Comparison of ENCODE assay signal across 12 mouse cellular contexts in the genomic region with DNA sequence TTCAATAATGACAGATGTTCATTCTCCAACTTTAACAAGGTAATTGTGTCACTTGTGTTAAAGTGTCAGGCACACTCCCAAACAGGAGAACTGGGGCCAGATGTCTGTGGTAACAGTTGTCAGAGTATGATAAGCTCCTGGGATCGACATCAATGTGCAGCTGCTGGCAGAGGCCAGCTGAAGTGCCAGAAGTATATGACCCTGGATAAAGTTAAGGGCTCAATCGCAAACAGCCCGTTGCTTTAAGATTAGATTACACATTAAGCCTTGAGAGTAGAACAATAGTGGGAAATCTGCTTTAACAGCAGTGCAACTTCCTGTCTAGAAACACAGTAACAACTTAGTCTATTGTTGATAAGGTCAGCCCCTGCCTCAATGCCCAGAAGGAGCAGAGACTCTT. TPM values are rescaled to one million over a fixed set of nuclear protein-coding genes. Genes with fewer than 3 reads are reported as not detected.
DNase-seq lines count a peak whose midpoint lies in the region; ATAC-seq and TF ChIP-seq lines count a peak whose summit lies in the region.
"Had no signal": no experiment of that assay in that cellular context is flagged by ENCODE, and none has a peak within 500 bp of the region (broad histone marks: within the 10 kb centered on the region; RNA-seq: fewer than 3 reads in every experiment).

No protein-coding gene starts in this region.

- no peak overlapping the region for H3K27ac ChIP-seq in heart, embryonic 14.5 days (replicated peaks in 1 of 2; ENCODE audit: control insufficient read depth in 1 of 2, insufficient read depth in 1 of 2, low read depth in 2 of 2, low read length in 2 of 2)
- H3K27ac ChIP-seq in heart, adult 2 months, result no peak overlapping the region
- peak overlapping the region; percentile 15; the same call in 1 of the 2 replicates for H3K27ac ChIP-seq in MEL (ENCODE audit: control insufficient read depth, low read depth, low read length)
- H3K27ac ChIP-seq in liver, embryonic 16.5 days (ENCODE audit: low read length), result peak overlapping the region; percentile 91
- H3K27ac ChIP-seq: embryonic facial prominence, embryonic 15.5 days had no signal

- WGBS in heart, embryonic 14.5 days, result 2% methylated on average over 3 of the region's 3 CpGs
- WGBS in heart, adult 2 months, result 0% methylated on average over 3 of the region's 3 CpGs
- WGBS in liver, embryonic 16.5 days (ENCODE audit: insufficient replicate concordance), result 5% methylated on average over 3 of the region's 3 CpGs

- TF ChIP-seq EP300 in heart, adult 2 months (IDR thresholded peaks at IDR 0.05; ENCODE audit: insufficient read depth, low read depth, low read length), result no peak
- TF ChIP-seq EP300 in MEL (IDR thresholded peaks at IDR 0.05; ENCODE audit: low read depth in 1 of 2, low read length in 2 of 2), result peak; percentile 90 to 98

- no peak for TF ChIP-seq CTCF in heart, adult 2 months (IDR thresholded peaks at IDR 0.05)
- TF ChIP-seq CTCF in MEL (IDR thresholded peaks at IDR 0.05 in 2 of 3, conservative IDR thresholded peaks at IDR 0.05 in 1 of 3; ENCODE audit: control insufficient read depth in 1 of 3, insufficient read depth in 1 of 3, low read depth in 2 of 3, low read length in 3 of 3, poor library complexity in 1 of 3, severe bottlenecking in 1 of 3), result no peak

- H3K9me3 ChIP-seq in heart, embryonic 14.5 days (ENCODE audit: control insufficient read depth, low read length), result no peaks in the 10 kb centered on the region
- no peaks in the 10 kb centered on the region for H3K9me3 ChIP-seq in MEL (replicated peaks; ENCODE audit: insufficient read depth, low read length)
- H3K9me3 ChIP-seq in liver, embryonic 16.5 days (replicated peaks; ENCODE audit: control insufficient read depth, low read length), result no peaks in the 10 kb centered on the region
- H3K9me3 ChIP-seq: embryonic facial prominence, embryonic 15.5 days had no signal

- peak; percentile 73 for ATAC-seq in heart, embryonic 14.5 days (ENCODE audit: insufficient number of reproducible peaks, insufficient read depth, low FRiP score, low read depth)
- peak; percentile 93 for ATAC-seq in erythroid progenitor cell, adult 5-6 weeks (replicated peaks; ENCODE audit: low FRiP score, poor library complexity, severe bottlenecking)
- ATAC-seq in liver, embryonic 16.5 days (ENCODE audit: low read depth), result peak; percentile 96

- H3K36me3 ChIP-seq in heart, embryonic 14.5 days (ENCODE audit: control insufficient read depth, insufficient read depth, low read length), result no peaks in the 10 kb centered on the region
- no peaks in the 10 kb centered on the region for H3K36me3 ChIP-seq in heart, adult 2 months (ENCODE audit: control insufficient read depth, insufficient read depth, low read length)
- H3K36me3 ChIP-seq in MEL (ENCODE audit: control insufficient read depth in 1 of 2, insufficient read depth in 2 of 2, low read length in 2 of 2), result peaks cover 0 to 24% of the 10 kb centered on the region in 2 experiments; a peak in 2 of 4 replicates
- H3K36me3 ChIP-seq in liver, embryonic 16.5 days (ENCODE audit: control insufficient read depth, insufficient read depth), result no peaks in the 10 kb centered on the region
- H3K36me3 ChIP-seq: embryonic facial prominence, embryonic 15.5 days had no signal

- TF ChIP-seq RAD21 in MEL (IDR thresholded peaks at IDR 0.05; ENCODE audit: low read depth, low read length), result no peak

- H3K4me3 ChIP-seq in heart, embryonic 14.5 days (ENCODE audit: control insufficient read depth in 1 of 2, insufficient read depth in 1 of 2, low read depth in 1 of 2, low read length in 2 of 2), result no peak overlapping the region
- H3K4me3 ChIP-seq in heart, adult 2 months, result no peak overlapping the region
- H3K4me3 ChIP-seq in MEL (ENCODE audit: control insufficient read depth in 1 of 2, insufficient read depth in 1 of 2, low read depth in 2 of 2, low read length in 2 of 2), result no peak overlapping the region
- H3K4me3 ChIP-seq in liver, embryonic 16.5 days (ENCODE audit: low read depth, low read length), result no peak overlapping the region
- H3K4me3 ChIP-seq: embryonic facial prominence, embryonic 15.5 days had no signal

- no peaks in the 10 kb centered on the region for H3K4me1 ChIP-seq in heart, embryonic 14.5 days (ENCODE audit: control insufficient read depth in 2 of 2, insufficient read depth in 2 of 2, low read length in 2 of 2)
- H3K4me1 ChIP-seq in heart, adult 2 months (ENCODE audit: control insufficient read depth, insufficient read depth, low read length), result peaks cover 1% of the 10 kb centered on the region; the same call in 1 of the 2 replicates
- peaks cover 3 to 13% of the 10 kb centered on the region in 2 experiments for H3K4me1 ChIP-seq in MEL (ENCODE audit: control insufficient read depth in 1 of 2, insufficient read depth in 2 of 2, low read length in 2 of 2)
- peaks cover 50% of the 10 kb centered on the region for H3K4me1 ChIP-seq in liver, embryonic 16.5 days (ENCODE audit: control insufficient read depth, low read depth, low read length)
- H3K4me1 ChIP-seq: embryonic facial prominence, embryonic 15.5 days had no signal

- no peak overlapping the region for H3K4me2 ChIP-seq in heart, embryonic 14.5 days (ENCODE audit: low read length)
- peak overlapping the region; percentile 57 for H3K4me2 ChIP-seq in liver, embryonic 16.5 days (ENCODE audit: low read depth, low read length)
- H3K4me2 ChIP-seq: embryonic facial prominence, embryonic 15.5 days had no signal

- H3K79me2 ChIP-seq in heart, adult 2 months (replicated peaks; ENCODE audit: control insufficient read depth, insufficient read depth, low read length), result no peaks in the 10 kb centered on the region
- no peaks in the 10 kb centered on the region for H3K79me2 ChIP-seq in MEL (ENCODE audit: control insufficient read depth, insufficient read depth, low read length, poor library complexity)

- H3K9ac ChIP-seq in heart, embryonic 14.5 days (ENCODE audit: low read length), result no peak overlapping the region
- no peak overlapping the region for H3K9ac ChIP-seq in heart, adult 2 months (ENCODE audit: low read depth, low read length)
- H3K9ac ChIP-seq in MEL (ENCODE audit: control insufficient read depth, low read depth, low read length, poor library complexity, severe bottlenecking), result no peak overlapping the region
- peak overlapping the region; percentile 46; the same call in 1 of the 2 replicates for H3K9ac ChIP-seq in liver, embryonic 16.5 days (ENCODE audit: low read depth, low read length)
- H3K9ac ChIP-seq: embryonic facial prominence, embryonic 15.5 days had no signal

- TF ChIP-seq POLR2A in heart, adult 2 months (IDR thresholded peaks at IDR 0.05; ENCODE audit: insufficient read depth, low read depth, low read length), result no peak
- TF ChIP-seq POLR2A in MEL (IDR thresholded peaks at IDR 0.05; ENCODE audit: control insufficient read depth in 1 of 2, insufficient read depth in 1 of 2, low read depth in 1 of 2, low read length in 2 of 2, poor library complexity in 1 of 2), result no peak

- intact Hi-C loops in heart, adult 2 months (cut with DNase I), result no loop called here

- no peaks in the 10 kb centered on the region for H3K27me3 ChIP-seq in heart, embryonic 14.5 days (ENCODE audit: control insufficient read depth, insufficient read depth, low read length)
- H3K27me3 ChIP-seq in heart, adult 2 months (ENCODE audit: control insufficient read depth, insufficient read depth, low read length), result no peaks in the 10 kb centered on the region
- no peaks in the 10 kb centered on the region; a peak in 1 of 4 replicates for H3K27me3 ChIP-seq in MEL (ENCODE audit: control insufficient read depth in 1 of 2, insufficient read depth in 2 of 2, low read length in 2 of 2)
- no peaks in the 10 kb centered on the region for H3K27me3 ChIP-seq in liver, embryonic 16.5 days (ENCODE audit: control insufficient read depth, insufficient read depth, low read depth, low read length)
- H3K27me3 ChIP-seq: embryonic facial prominence, embryonic 15.5 days had no signal

- DNase-seq in heart, adult 2 months, result no peak
- DNase-seq in MEL (ENCODE audit: low read depth, low spot score), result peak; percentile 85
- no peak for DNase-seq in gastrocnemius, adult 8-10 months (ENCODE audit: low spot score in 2 of 2)
- DNase-seq in urinary bladder, postnatal 4 days (ENCODE audit: low spot score in 2 of 2), result no peak
- no peak for DNase-seq in kidney, adult 11 months
- DNase-seq: adrenal gland, postnatal 14 days had no signal

RNA-seq across cellular contexts. Expression of a gene that starts 6.8 kb away (rescaled TPM):
- not detected in 2 replicates for polyA plus RNA-seq in heart, embryonic 14.5 days (2014; fragmentation: Nextera tagmentation; extraction: Ambion mirVana)
- not detected for total RNA-seq in heart, adult 2 months (2021)
- not detected in 2 replicates for polyA plus RNA-seq in heart, adult 2 months (2012; rRNA removed)
- total RNA-seq in MEL (2012; rRNA removed), result not detected in 2 replicates
- not detected for polyA plus RNA-seq in MEL (2012; ENCODE audit: insufficient read depth in 1 of 2, insufficient read length in 2 of 2, low read depth in 1 of 2, low replicate concordance in 2 of 2, missing spikeins in 1 of 2)
- not detected in 2 replicates for total RNA-seq in erythroid progenitor cell, adult 5-6 weeks (2015; ENCODE audit: low replicate concordance)
- not detected in 2 replicates for total RNA-seq in erythroid progenitor cell, adult 5-6 weeks (2017; ENCODE audit: low replicate concordance)
- polyA plus RNA-seq in liver, embryonic 16.5 days (2015; fragmentation: Nextera tagmentation; extraction: Ambion mirVana), result not detected in 2 replicates
- not detected for total RNA-seq in gastrocnemius, adult 8-10 months (2022)
- total RNA-seq: adrenal gland, postnatal 14 days; gastrocnemius, postnatal 4 days had no signal
- polyA plus RNA-seq: testis, adult 2 months had no signal

RNA-seq across cellular contexts. Expression of a gene that starts 15.8 kb away (rescaled TPM):
- polyA plus RNA-seq in heart, embryonic 14.5 days (2014; fragmentation: Nextera tagmentation; extraction: Ambion mirVana), result not detected in 2 replicates
- not detected for total RNA-seq in heart, adult 2 months (2021)
- polyA plus RNA-seq in heart, adult 2 months (2012; rRNA removed), result not detected in 2 replicates
- total RNA-seq in MEL (2012; rRNA removed), result not detected in 2 replicates
- not detected for polyA plus RNA-seq in MEL (2012; ENCODE audit: insufficient read depth in 1 of 2, insufficient read length in 2 of 2, low read depth in 1 of 2, low replicate concordance in 2 of 2, missing spikeins in 1 of 2)
- not detected in 2 replicates for total RNA-seq in erythroid progenitor cell, adult 5-6 weeks (2015; ENCODE audit: low replicate concordance)
- not detected in 2 replicates for total RNA-seq in erythroid progenitor cell, adult 5-6 weeks (2017; ENCODE audit: low replicate concordance)
- not detected in 2 replicates for polyA plus RNA-seq in liver, embryonic 16.5 days (2015; fragmentation: Nextera tagmentation; extraction: Ambion mirVana)
- total RNA-seq in gastrocnemius, adult 8-10 months (2022), result not detected
- total RNA-seq: adrenal gland, postnatal 14 days; gastrocnemius, postnatal 4 days had no signal
- polyA plus RNA-seq: testis, adult 2 months had no signal

RNA-seq across cellular contexts. Expression of a gene that starts 18.6 kb away (rescaled TPM):
- not detected in 2 replicates for polyA plus RNA-seq in heart, embryonic 14.5 days (2014; fragmentation: Nextera tagmentation; extraction: Ambion mirVana)
- total RNA-seq in heart, adult 2 months (2021), result not detected
- not detected in 2 replicates for polyA plus RNA-seq in heart, adult 2 months (2012; rRNA removed)
- not detected in 2 replicates for total RNA-seq in MEL (2012; rRNA removed)
- not detected for polyA plus RNA-seq in MEL (2012; ENCODE audit: insufficient read depth in 1 of 2, insufficient read length in 2 of 2, low read depth in 1 of 2, low replicate concordance in 2 of 2, missing spikeins in 1 of 2)
- not detected in 2 replicates for total RNA-seq in erythroid progenitor cell, adult 5-6 weeks (2015; ENCODE audit: low replicate concordance)
- total RNA-seq in erythroid progenitor cell, adult 5-6 weeks (2017; ENCODE audit: low replicate concordance), result not detected in 2 replicates
- 0.13 TPM in 1 of 2 replicates, not detected in the other for polyA plus RNA-seq in liver, embryonic 16.5 days (2015; fragmentation: Nextera tagmentation; extraction: Ambion mirVana)
- not detected for total RNA-seq in gastrocnemius, adult 8-10 months (2022)
- total RNA-seq: adrenal gland, postnatal 14 days; gastrocnemius, postnatal 4 days had no signal
- polyA plus RNA-seq: embryonic facial prominence, embryonic 15.5 days; testis, adult 2 months had no signal

RNA-seq across cellular contexts. Expression of a gene that starts 24.0 kb away (rescaled TPM):
- not detected in 2 replicates for polyA plus RNA-seq in heart, embryonic 14.5 days (2014; fragmentation: Nextera tagmentation; extraction: Ambion mirVana)
- not detected for total RNA-seq in heart, adult 2 months (2021)
- polyA plus RNA-seq in heart, adult 2 months (2012; rRNA removed), result not detected in 2 replicates
- total RNA-seq in MEL (2012; rRNA removed), result not detected in 2 replicates
- polyA plus RNA-seq in MEL (2012; ENCODE audit: insufficient read depth in 1 of 2, insufficient read length in 2 of 2, low read depth in 1 of 2, low replicate concordance in 2 of 2, missing spikeins in 1 of 2), result not detected
- total RNA-seq in erythroid progenitor cell, adult 5-6 weeks (2015; ENCODE audit: low replicate concordance), result not detected in 2 replicates
- not detected in 2 replicates for total RNA-seq in erythroid progenitor cell, adult 5-6 weeks (2017; ENCODE audit: low replicate concordance)
- not detected in 2 replicates for polyA plus RNA-seq in liver, embryonic 16.5 days (2015; fragmentation: Nextera tagmentation; extraction: Ambion mirVana)
- not detected for total RNA-seq in gastrocnemius, adult 8-10 months (2022)
- total RNA-seq: adrenal gland, postnatal 14 days; gastrocnemius, postnatal 4 days had no signal
- polyA plus RNA-seq: embryonic facial prominence, embryonic 15.5 days; testis, adult 2 months had no signal

RNA-seq across cellular contexts. Expression of a gene that starts 24.1 kb away (rescaled TPM):
- not detected in 2 replicates for polyA plus RNA-seq in heart, embryonic 14.5 days (2014; fragmentation: Nextera tagmentation; extraction: Ambion mirVana)
- not detected for total RNA-seq in heart, adult 2 months (2021)
- polyA plus RNA-seq in heart, adult 2 months (2012; rRNA removed), result not detected in 2 replicates
- not detected in 2 replicates for total RNA-seq in MEL (2012; rRNA removed)
- polyA plus RNA-seq in MEL (2012; ENCODE audit: insufficient read depth in 1 of 2, insufficient read length in 2 of 2, low read depth in 1 of 2, low replicate concordance in 2 of 2, missing spikeins in 1 of 2), result not detected
- not detected in 2 replicates for total RNA-seq in erythroid progenitor cell, adult 5-6 weeks (2015; ENCODE audit: low replicate concordance)
- total RNA-seq in erythroid progenitor cell, adult 5-6 weeks (2017; ENCODE audit: low replicate concordance), result not detected in 2 replicates
- polyA plus RNA-seq in liver, embryonic 16.5 days (2015; fragmentation: Nextera tagmentation; extraction: Ambion mirVana), result 0.18 and 0.29 TPM in 2 replicates
- not detected for total RNA-seq in gastrocnemius, adult 8-10 months (2022)
- total RNA-seq: adrenal gland, postnatal 14 days; gastrocnemius, postnatal 4 days had no signal
- polyA plus RNA-seq: embryonic facial prominence, embryonic 15.5 days; testis, adult 2 months had no signal

Comparison
In these comparisons a context has a peak if more than half of its experiments do, and no peak if none do; other contexts are left out.
1. H3K27ac ChIP-seq: peak in MEL (single experiment) and liver, embryonic 16.5 days (single experiment); none in heart, embryonic 14.5 days (0 of 2) and heart, adult 2 months (single experiment).
2. Peak in every context shown above with its lines, with median percentiles within 50 percentile points of each other: ATAC-seq.